Mouse (Mus musculus) MEL (cell line): ENCODE results near the gene Mog.

Experiments
- EP300 ChIP-seq, 2 experiments: IDR thresholded peaks; 2 replicates each; pipeline ENCODE4 v1.6.1; 2011; ENCODE audit warnings: improper control_type of control experiment in 2 of 2, low read length in 2 of 2, low read depth in 1 of 2, mild to moderate bottlenecking in 1 of 2
- MYC ChIP-seq: IDR thresholded peaks from 2 replicates; pipeline ENCODE4 v1.6.1; 2011; ENCODE audit warnings: low read depth, mild to moderate bottlenecking, low read length, improper control_type of control experiment, moderate library complexity

DNA sequence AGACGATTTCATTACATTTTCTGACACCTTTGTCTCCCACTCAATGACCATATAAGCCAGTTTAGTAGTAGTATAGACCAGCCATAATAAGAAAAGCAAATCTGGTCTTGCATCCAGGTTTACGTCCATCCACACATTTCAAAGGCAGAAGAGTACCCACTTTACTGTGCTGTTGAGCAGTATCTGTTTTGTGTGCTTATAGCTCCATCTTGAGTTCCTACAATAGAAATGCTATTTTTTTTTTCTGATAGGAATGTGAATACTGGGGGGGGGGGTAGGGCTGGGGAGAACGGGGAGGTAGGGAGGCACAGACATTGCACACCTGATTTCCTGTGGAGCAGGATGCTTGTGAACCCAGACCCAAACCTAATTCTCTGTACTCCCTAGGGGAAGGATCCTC is 24.8 kb upstream of the Mog start:
- no peak for TF ChIP-seq MYC
- TF ChIP-seq EP300 (IDR thresholded peaks at IDR 0.05; ENCODE audit: low read depth in 1 of 2, low read length in 2 of 2): no peak
